Mouse (Mus musculus) liver, embryonic 12.5 days (tissue): ENCODE data around the gene Zup1. TPM values are rescaled to one million over a fixed set of nuclear protein-coding genes. Genes with fewer than 3 reads are reported as not detected.
"Not testable (repeated sequence)": the region's sequence is repeated elsewhere in the genome, so short reads cannot be mapped to it uniquely, and the experiment has no call there.

ENCODE experiments used
- ATAC-seq: fragments of 200-750 bp; cut with Nextera tagmentation; 2 replicates; pipeline ENCODE4 v1.8.0; 2017; ENCODE audit warnings: moderate number of reproducible peaks, mild to moderate bottlenecking, moderate library complexity
- H3K27ac ChIP-seq: fragments of 300-500 bp; sonication (generic); 2 replicates; pipeline ENCODE4 v1.5.1; 2016; ENCODE audit warnings: mild to moderate bottlenecking
- H3K27me3 ChIP-seq: fragments of 300-500 bp; sonication (generic); replicated peaks from 2 replicates; pipeline ENCODE4 v1.6.1; 2016; ENCODE audit warnings: mild to moderate bottlenecking, moderate library complexity
- H3K36me3 ChIP-seq: fragments of 300-500 bp; sonication (generic); 2 replicates; pipeline ENCODE4 v1.6.1; 2016; ENCODE audit warnings: mild to moderate bottlenecking, moderate library complexity
- H3K4me1 ChIP-seq: fragments of 300-500 bp; sonication (generic); 2 replicates; pipeline ENCODE4 v1.6.1; 2016
- H3K4me2 ChIP-seq: fragments of 300-500 bp; sonication (generic); 2 replicates; pipeline ENCODE4 v1.6.1; 2016; ENCODE audit warnings: mild to moderate bottlenecking, moderate library complexity
- H3K4me3 ChIP-seq: fragments of 300-500 bp; sonication (generic); 2 replicates; pipeline ENCODE4 v1.5.1; 2016; ENCODE audit warnings: mild to moderate bottlenecking, moderate library complexity
- H3K9ac ChIP-seq: fragments of 300-500 bp; sonication (generic); 2 replicates; pipeline ENCODE4 v1.6.1; 2016; ENCODE audit warnings: mild to moderate bottlenecking, moderate library complexity
- H3K9me3 ChIP-seq: fragments of 300-500 bp; sonication (generic); replicated peaks from 2 replicates; pipeline ENCODE4 v1.6.1; 2016; ENCODE audit warnings: mild to moderate bottlenecking, moderate library complexity
- WGBS: fragments of 180-500 bp; shearing (Covaris S2); methylation state at CpG from one replicate; pipeline ENCODE4 v1.1.7; 2016; ENCODE audit not compliant: insufficient replicate concordance; 5-methylcytosine and 5-hydroxymethylcytosine counted together
- polyA plus RNA-seq: library from polyadenylated mRNA; unstranded; fragments of >200 nt; fragmentation: Nextera tagmentation; extraction: Ambion mirVana; gene quantifications from 2 replicates; pipeline ENCODE4 v1.2.1, GENCODE M21; 2016

The Zup1 gene
- polyA plus RNA-seq, 1 experiment from 2014 or later, result 10.4 TPM

DNA sequence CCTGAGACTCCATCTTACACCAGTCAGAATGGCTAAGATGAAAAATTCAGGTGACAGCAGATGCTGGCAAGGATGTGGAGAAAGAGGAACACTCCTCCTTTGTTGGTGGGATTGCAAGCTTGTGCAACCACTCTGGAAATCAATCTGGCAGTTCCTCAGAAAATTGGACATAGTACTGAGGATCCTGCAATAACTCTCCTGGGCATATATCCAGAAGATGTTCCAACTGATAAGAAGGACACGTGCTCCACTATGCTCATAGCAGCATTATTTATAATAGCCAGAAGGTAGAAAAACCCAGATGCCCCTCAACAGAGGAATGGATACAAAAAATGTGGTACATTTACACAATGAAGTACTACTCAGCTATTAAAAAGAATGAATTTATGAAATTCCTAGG, 49.5 kb downstream of the Zup1 start:
- not testable (repeated sequence) for H3K36me3 ChIP-seq, H3K9me3 ChIP-seq, H3K27me3 ChIP-seq, H3K9ac ChIP-seq, H3K27ac ChIP-seq, ATAC-seq, H3K4me2 ChIP-seq, H3K4me1 ChIP-seq, H3K4me3 ChIP-seq
- 52% methylated on average over 1 of the region's 1 CpGs for WGBS

DNA sequence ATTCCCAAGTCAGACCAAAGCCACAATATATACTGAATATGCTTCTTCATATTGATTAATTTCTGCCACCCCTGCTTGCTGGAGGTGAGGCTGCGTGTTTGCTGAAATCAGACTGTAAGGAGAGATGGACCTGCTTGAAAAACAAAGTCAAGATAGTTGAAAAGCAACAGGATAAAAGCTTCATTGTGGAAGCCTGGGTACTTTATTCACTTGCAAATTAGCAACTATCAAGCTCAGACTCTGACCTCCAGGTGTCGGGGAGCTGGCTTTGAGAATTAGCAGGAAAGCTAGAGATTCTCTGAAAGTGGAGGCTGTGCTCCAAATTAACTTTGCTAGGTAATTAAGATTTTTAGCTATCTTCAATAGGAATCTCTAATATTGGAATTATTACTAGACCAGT, 68.7 kb downstream of the Zup1 start:
- H3K4me3 ChIP-seq, H3K9me3 ChIP-seq, H3K4me2 ChIP-seq, ATAC-seq, H3K4me1 ChIP-seq, H3K27ac ChIP-seq, H3K9ac ChIP-seq, H3K36me3 ChIP-seq, H3K27me3 ChIP-seq: not testable (repeated sequence)
- 69% methylated on average over 2 of the region's 2 CpGs for WGBS

DNA sequence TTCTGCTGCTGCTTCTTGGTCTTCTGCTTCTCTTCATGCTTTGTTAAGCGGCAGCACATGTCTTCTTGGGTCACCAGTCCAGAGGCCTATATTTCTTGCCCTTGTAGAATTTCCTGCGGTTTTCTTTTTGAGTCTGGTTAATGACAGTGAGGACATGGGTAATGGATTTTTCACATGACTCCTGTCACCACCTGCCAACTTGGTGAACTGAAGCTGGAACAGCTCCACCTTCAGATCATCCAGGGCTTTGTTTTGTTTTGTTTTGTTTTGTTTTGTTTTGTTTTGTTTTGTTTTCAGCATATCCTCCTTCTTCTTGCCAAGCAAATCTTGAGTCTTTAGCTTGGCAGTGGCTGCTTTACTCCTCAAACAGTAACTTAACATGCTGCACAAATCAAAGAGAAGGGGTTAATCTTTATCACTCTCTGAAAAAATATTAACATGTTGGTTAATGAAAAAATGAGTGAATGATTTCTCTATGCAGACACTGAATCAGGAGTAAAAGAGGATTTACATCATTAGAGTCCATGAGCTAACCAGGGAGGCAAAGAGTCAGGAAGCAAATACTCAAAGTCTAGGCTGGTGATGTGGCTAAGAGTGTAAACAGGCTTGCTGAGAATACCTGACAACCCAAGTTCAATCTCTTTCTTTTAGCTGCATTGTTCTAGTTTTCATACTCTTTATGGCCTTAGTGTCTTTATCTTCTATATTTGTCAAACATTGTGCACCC, 78.2 kb downstream of the Zup1 start:
- Histone ChIP-seq H3K4me2 (no peak overlapping the region), H3K36me3 (no peaks in the 10 kb centered on the region), H3K9ac (no peak overlapping the region), H3K4me3 (no peak overlapping the region), H3K27me3 (no peaks in the 10 kb centered on the region), H3K9me3 (no peaks in the 10 kb centered on the region), H3K27ac (no peak overlapping the region), H3K4me1 (no peaks in the 10 kb centered on the region)
- ATAC-seq, result no peak
- WGBS, result 61% methylated on average over 2 of the region's 2 CpGs

DNA sequence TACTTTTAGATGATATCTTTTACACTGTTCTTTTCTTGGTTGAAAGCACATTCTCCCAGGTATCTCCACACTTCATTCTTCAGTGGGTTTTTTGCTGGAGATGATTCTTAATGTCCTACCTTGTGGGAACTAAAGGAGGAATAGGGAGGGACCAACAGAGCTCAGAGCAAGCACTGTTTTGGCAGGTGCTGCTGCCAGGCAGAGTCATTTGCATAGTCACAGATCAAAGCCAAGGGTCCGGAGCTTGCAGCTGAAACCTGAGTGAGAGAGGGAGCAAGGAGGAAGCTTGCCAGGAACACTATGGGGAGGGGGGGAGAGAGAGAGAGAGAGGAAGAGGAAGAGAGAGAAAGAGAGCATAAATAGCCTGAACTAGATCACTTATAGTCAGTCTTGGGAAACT, 80.6 kb downstream of the Zup1 start:
- no peak overlapping the region for H3K4me2 ChIP-seq
- H3K4me3 ChIP-seq, result no peak overlapping the region
- H3K27me3 ChIP-seq, result no peaks in the 10 kb centered on the region
- H3K27ac ChIP-seq, result no peak overlapping the region
- no peak for ATAC-seq
- H3K36me3 ChIP-seq, result no peaks in the 10 kb centered on the region
- H3K9ac ChIP-seq, result no peak overlapping the region
- H3K4me1 ChIP-seq, result no peaks in the 10 kb centered on the region
- no peaks in the 10 kb centered on the region for H3K9me3 ChIP-seq
- WGBS, result 14% methylated on average over 1 of the region's 1 CpGs

Other genes with a start within 250 kb of the Zup1 start
- not detected in 2 replicates for gene Sult3a2, start 164.6 kb downstream of the Zup1 start, polyA plus RNA-seq
- gene Sult3a1, start 93.5 kb downstream of the Zup1 start, polyA plus RNA-seq, result not detected in 2 replicates
- gene Rsph4a, start 46.2 kb downstream of the Zup1 start, polyA plus RNA-seq, result not detected in 2 replicates
- 79.2 and 80.7 TPM in 2 replicates for gene Rwdd1, start 68.4 kb upstream of the Zup1 start, polyA plus RNA-seq
- not detected in 2 replicates for gene Trappc3l, start 86.3 kb upstream of the Zup1 start, polyA plus RNA-seq
- not detected in 2 replicates for gene Calhm4, start 93.0 kb upstream of the Zup1 start, polyA plus RNA-seq
- 0.06 and 0.07 TPM in 2 replicates for gene Calhm5, start 145.2 kb upstream of the Zup1 start, polyA plus RNA-seq
- 0.62 and 0.87 TPM in 2 replicates for gene Calhm6, start 176.7 kb upstream of the Zup1 start, polyA plus RNA-seq